Mouse (Mus musculus): ENCODE measurements around the gene Bcl2l11. TPM values are rescaled to one million over a fixed set of nuclear protein-coding genes. Genes with fewer than 3 reads are reported as not detected.

The Bcl2l11 gene
- total RNA-seq, 2 experiments from 2014 or later = 8.4 to 9.1 TPM

GRCm38 (mm10) chr2:128132635-128133034, 6.8 kb downstream of the Bcl2l11 start:
- TF ChIP-seq CTCF (IDR thresholded peaks at IDR 0.05) = no peak
- intact Hi-C loops (cut with DNase I) = no loop called here
- Histone ChIP-seq H3K4me3 (no peak overlapping the region), H3K27ac (no peak overlapping the region)
- no peak for DNase-seq (ENCODE audit: extremely low spot score in 1 of 2, low spot score in 2 of 2)

GRCm38 (mm10) chr2:128133865-128134264, 8.0 kb downstream of the Bcl2l11 start:
- H3K4me3 ChIP-seq = no peak overlapping the region
- no peak for TF ChIP-seq CTCF (IDR thresholded peaks at IDR 0.05)
- intact Hi-C loops (cut with DNase I) = no loop called here
- DNase-seq (ENCODE audit: extremely low spot score in 1 of 2, low spot score in 2 of 2) = no peak
- no peak overlapping the region for H3K27ac ChIP-seq

GRCm38 (mm10) chr2:128134474-128134873, 8.6 kb downstream of the Bcl2l11 start:
- H3K4me3 ChIP-seq = no peak overlapping the region
- no peak for TF ChIP-seq CTCF (IDR thresholded peaks at IDR 0.05)
- intact Hi-C loops (cut with DNase I) = no loop called here
- no peak overlapping the region for H3K27ac ChIP-seq
- no peak for DNase-seq (ENCODE audit: extremely low spot score in 1 of 2, low spot score in 2 of 2)

GRCm38 (mm10) chr2:128134948-128135347, 9.1 kb downstream of the Bcl2l11 start:
- no peak for TF ChIP-seq CTCF (IDR thresholded peaks at IDR 0.05)
- no peak overlapping the region for H3K4me3 ChIP-seq
- H3K27ac ChIP-seq = no peak overlapping the region
- intact Hi-C loops (cut with DNase I) = no loop called here
- DNase-seq (ENCODE audit: extremely low spot score in 1 of 2, low spot score in 2 of 2) = no peak

GRCm38 (mm10) chr2:128136769-128137433, 11.1 kb downstream of the Bcl2l11 start:
- no peak for TF ChIP-seq CTCF (IDR thresholded peaks at IDR 0.05)
- H3K4me3 ChIP-seq = no peak overlapping the region
- intact Hi-C loops (cut with DNase I) = no loop called here
- no peak overlapping the region for H3K27ac ChIP-seq
- no peak for DNase-seq (ENCODE audit: extremely low spot score in 1 of 2, low spot score in 2 of 2)

- no peak for DNase-seq (ENCODE audit: extremely low spot score in 1 of 2, low spot score in 2 of 2)
- intact Hi-C loops (cut with DNase I) = no loop called here
- TF ChIP-seq CTCF (IDR thresholded peaks at IDR 0.05) = no peak
- no peak overlapping the region for H3K4me3 ChIP-seq
- no peak overlapping the region for H3K27ac ChIP-seq
Measured at GRCm38 (mm10) chr2:128137480-128138276, 11.8 kb downstream of the Bcl2l11 start.

GRCm38 (mm10) chr2:128138924-128139323, 13.1 kb downstream of the Bcl2l11 start:
- no peak for DNase-seq (ENCODE audit: extremely low spot score in 1 of 2, low spot score in 2 of 2)
- Histone ChIP-seq H3K4me3 (no peak overlapping the region), H3K27ac (no peak overlapping the region)
- intact Hi-C loops (cut with DNase I) = no loop called here
- no peak for TF ChIP-seq CTCF (IDR thresholded peaks at IDR 0.05)

- TF ChIP-seq CTCF (IDR thresholded peaks at IDR 0.05) = no peak
- no peak overlapping the region for H3K4me3 ChIP-seq
- intact Hi-C loops (cut with DNase I) = no loop called here
- DNase-seq (ENCODE audit: extremely low spot score in 1 of 2, low spot score in 2 of 2) = no peak
- no peak overlapping the region for H3K27ac ChIP-seq
Measured at GRCm38 (mm10) chr2:128139781-128140180, 13.9 kb downstream of the Bcl2l11 start.

- intact Hi-C loops (cut with DNase I) = no loop called here
- H3K27ac ChIP-seq = no peak overlapping the region
- no peak overlapping the region for H3K4me3 ChIP-seq
- DNase-seq (ENCODE audit: extremely low spot score in 1 of 2, low spot score in 2 of 2) = no peak
- no peak; the same call in 1 of the 2 replicates for TF ChIP-seq CTCF (IDR thresholded peaks at IDR 0.05)
Measured at GRCm38 (mm10) chr2:128140183-128140582, 14.3 kb downstream of the Bcl2l11 start.

- no peak for TF ChIP-seq CTCF (IDR thresholded peaks at IDR 0.05)
- intact Hi-C loops (cut with DNase I) = no loop called here
- no peak for DNase-seq (ENCODE audit: extremely low spot score in 1 of 2, low spot score in 2 of 2)
- Histone ChIP-seq H3K4me3 (no peak overlapping the region), H3K27ac (no peak overlapping the region)
Measured at GRCm38 (mm10) chr2:128143992-128144391, 18.2 kb downstream of the Bcl2l11 start.

- no peak for TF ChIP-seq CTCF (IDR thresholded peaks at IDR 0.05)
- DNase-seq (ENCODE audit: extremely low spot score in 1 of 2, low spot score in 2 of 2) = no peak
- Histone ChIP-seq H3K4me3 (no peak overlapping the region), H3K27ac (no peak overlapping the region)
- intact Hi-C loops (cut with DNase I) = no loop called here
Measured at GRCm38 (mm10) chr2:128145433-128145832, 19.6 kb downstream of the Bcl2l11 start.

- no peak for TF ChIP-seq CTCF (IDR thresholded peaks at IDR 0.05)
- DNase-seq (ENCODE audit: extremely low spot score in 1 of 2, low spot score in 2 of 2) = no peak
- H3K4me3 ChIP-seq = no peak overlapping the region
- no peak overlapping the region for H3K27ac ChIP-seq
- intact Hi-C loops (cut with DNase I) = no loop called here
Measured at GRCm38 (mm10) chr2:128149596-128149995, 23.8 kb downstream of the Bcl2l11 start.

Measured in left cerebral cortex, adult 2 months (tissue).